Mouse (Mus musculus): ENCODE results near the gene Batf3.
"Not testable (repeated sequence)": the region's sequence is repeated elsewhere in the genome, so short reads cannot be mapped to it uniquely, and the experiment has no call there.

The Batf3 gene

GRCm38 (mm10) chr1:191131692-191132091, 34.0 kb downstream of the Batf3 start:
- in situ Hi-C loops (cut with MseI, MboI), result no loop called here

- in situ Hi-C loops (cut with MseI, MboI), result no loop called here
Observed at GRCm38 (mm10) chr1:191132240-191132639, 34.6 kb downstream of the Batf3 start.

DNA sequence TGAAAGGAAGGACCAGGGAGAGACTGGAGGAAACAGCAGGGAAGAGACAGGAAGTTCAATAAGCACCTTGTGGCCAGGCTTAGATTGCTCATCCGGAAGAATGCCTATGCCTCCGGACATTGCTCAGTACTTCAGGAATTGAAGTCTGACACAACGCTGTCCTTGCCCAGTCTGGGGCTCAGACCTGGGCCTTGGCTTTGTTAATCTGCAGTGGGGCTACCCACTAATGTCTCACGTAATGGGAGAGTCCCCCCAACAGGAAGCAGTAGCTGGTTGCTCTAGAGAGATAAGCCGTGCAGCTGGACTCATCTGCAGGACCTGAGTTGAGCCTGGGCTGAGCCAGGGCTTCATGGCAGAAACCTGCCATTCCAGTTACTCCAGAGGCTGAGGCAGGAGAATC, 35.3 kb downstream of the Batf3 start:
- in situ Hi-C loops (cut with MseI, MboI), result no loop called here

DNA sequence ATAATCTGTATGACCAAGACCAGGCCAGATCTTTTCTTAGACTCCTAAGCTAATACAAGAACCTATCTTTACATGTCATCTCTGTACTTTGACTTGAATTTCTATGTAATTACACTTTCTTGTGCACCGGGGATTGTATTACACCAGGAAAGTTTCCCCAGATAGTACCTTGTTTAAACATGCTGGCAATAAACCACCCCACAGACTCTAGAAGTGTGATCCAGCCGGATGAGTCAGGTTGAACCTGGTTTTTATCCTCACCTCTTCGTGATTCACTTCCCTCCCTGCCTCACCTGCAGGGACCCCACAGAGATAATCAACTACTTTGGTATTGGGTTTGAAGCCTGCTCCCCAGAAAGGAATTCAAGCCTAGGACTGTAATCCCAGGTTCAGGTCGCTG, 37.8 kb downstream of the Batf3 start:
- in situ Hi-C loops (cut with MseI, MboI), result no loop called here

GRCm38 (mm10) chr1:191138436-191138835, 40.8 kb downstream of the Batf3 start:
- in situ Hi-C loops (cut with MseI, MboI), result no loop called here

- in situ Hi-C loops (cut with MseI, MboI), result no loop called here
Observed at GRCm38 (mm10) chr1:191138874-191139495, 41.3 kb downstream of the Batf3 start.

GRCm38 (mm10) chr1:191140983-191141382, 43.3 kb downstream of the Batf3 start:
- in situ Hi-C loops (cut with MseI, MboI), result no loop called here

GRCm38 (mm10) chr1:191149489-191149888, 51.8 kb downstream of the Batf3 start:
- in situ Hi-C loops (cut with MseI, MboI), result not testable (repeated sequence)

- in situ Hi-C loops (cut with MseI, MboI), result no loop called here
Observed at GRCm38 (mm10) chr1:191150924-191151605, 53.4 kb downstream of the Batf3 start.

- in situ Hi-C loops (cut with MseI, MboI), result no loop called here
Observed at GRCm38 (mm10) chr1:191153052-191153451, 55.4 kb downstream of the Batf3 start.

GRCm38 (mm10) chr1:191154314-191154713, 56.7 kb downstream of the Batf3 start:
- in situ Hi-C loops (cut with MseI, MboI), result no loop called here
